Mouse (Mus musculus): Measurements from ENCODE around the gene Romo1. TPM values are rescaled to one million over a fixed set of nuclear protein-coding genes. Genes with fewer than 3 reads are reported as not detected.

Gene Romo1
- 10 to 100 TPM; 44.4 to 51.7 TPM for total RNA-seq (2023)

DNA sequence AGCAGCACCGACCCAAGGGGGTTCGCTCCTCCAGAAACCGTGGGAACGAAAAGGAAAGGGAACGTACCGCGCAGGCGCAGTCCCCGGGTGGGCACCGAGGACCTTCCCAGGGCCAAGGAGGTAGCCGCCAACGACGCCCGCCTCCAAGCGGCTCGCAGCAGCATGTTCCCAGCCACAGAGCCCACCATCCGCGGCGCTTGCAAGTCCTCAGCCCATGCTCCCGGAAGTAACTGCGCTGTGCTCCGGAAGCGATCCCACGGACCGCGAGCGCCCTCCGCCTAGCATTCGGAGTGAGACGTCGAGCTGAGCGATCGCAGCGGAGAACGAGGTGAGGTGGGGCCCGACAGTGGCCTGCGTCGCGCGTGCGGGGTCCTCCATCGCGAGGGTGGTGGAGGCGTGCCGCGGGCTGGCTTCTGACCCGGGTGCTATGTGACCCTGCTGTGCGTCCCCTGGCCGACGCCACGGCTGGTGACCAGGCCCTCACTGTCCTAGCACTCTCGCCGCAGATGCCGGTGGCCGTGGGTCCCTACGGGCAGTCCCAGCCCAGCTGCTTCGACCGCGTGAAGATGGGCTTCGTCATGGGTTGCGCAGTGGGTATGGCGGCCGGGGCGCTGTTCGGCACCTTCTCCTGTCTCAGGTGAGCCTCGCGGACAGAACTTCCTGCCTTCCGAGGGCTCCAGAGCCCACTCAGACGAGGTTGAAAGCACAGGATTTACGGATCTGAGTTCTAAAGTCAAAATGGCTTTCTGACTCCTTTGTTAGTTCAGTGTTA lies at the start of gene Romo1, which contains the start of gene Nfs1:
Romo1 (plus strand) TSS at position 87 of the 772 bp plus-strand sequence.
Nfs1 (minus strand) TSS at position 234 of the 772 bp plus-strand sequence.

DNA sequence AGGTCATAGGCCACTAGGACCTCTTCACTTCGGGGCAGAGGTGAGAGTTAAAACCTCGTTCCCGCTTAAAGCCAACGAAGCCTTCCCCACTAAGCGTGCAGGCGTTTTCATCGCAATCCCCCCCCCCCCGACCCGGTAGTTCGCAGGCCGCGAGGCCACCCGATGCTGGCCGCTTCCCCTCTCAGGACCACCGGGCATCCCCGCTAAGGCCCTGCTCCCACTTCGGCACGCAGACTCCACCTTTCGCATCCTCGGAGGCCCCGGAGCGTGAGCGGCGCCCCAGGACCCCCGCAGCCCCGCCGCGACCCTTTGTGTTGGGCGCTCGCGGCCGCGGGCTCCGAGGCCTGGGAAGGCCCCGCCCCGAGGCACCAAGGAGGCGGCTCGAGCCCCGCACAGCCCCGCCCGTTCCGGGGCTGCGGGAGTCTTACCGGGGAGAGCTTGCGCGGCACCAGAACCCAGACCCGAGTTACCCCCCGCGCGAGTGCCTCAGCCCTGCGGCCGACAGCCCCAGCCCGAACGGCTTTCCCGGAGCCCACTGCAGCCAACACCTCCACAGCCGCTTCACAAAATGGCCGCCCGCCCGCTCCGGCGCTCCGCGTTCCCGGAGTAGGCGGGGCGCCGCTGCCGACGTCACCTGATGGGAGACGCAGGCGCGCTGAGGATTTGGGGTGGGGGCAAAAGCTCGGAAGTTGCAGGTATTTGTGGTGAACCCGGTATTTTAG lies 32.3 kb upstream of the Romo1 start, which contains the start of the genes Cpne1 and Rbm12:
Cpne1 (minus strand) TSS at position 608 of the 722 bp plus-strand sequence.
Rbm12 (minus strand) TSS at position 621 of the 722 bp plus-strand sequence.

GRCm38 (mm10) chr2:156126992-156127391 lies 16.8 kb upstream of the Romo1 start, which contains the start of gene Gm28036:
Gene Gm28036 (minus strand): TSS chr2:156127092.

GRCm38 (mm10) chr2:156180094-156180821 lies 36.4 kb downstream of the Romo1 start, which contains the start of gene Rbm39:
Gene Rbm39 (minus strand): TSS chr2:156180238.

Other genes starting within 250 kb of the Romo1 start
- 10 to 100 TPM; 13.0 to 17.1 TPM for gene Uqcc1, start 213.7 kb upstream of the Romo1 start, total RNA-seq (2023)
- not detected for gene Gm15557, start 203.3 kb upstream of the Romo1 start, total RNA-seq (2023)
- gene Gdf5, start 198.7 kb upstream of the Romo1 start, total RNA-seq (2023) = not detected
- gene Cep250, start 187.6 kb upstream of the Romo1 start, total RNA-seq (2023) = 10 to 100 TPM; 58.0 to 65.1 TPM
- gene 6430550D23Rik, start 136.1 kb upstream of the Romo1 start, total RNA-seq (2023) = under 1 TPM; 0.42 to 0.55 TPM
- 10 to 100 TPM; 62.0 to 62.6 TPM for gene Ergic3, start 136.0 kb upstream of the Romo1 start, total RNA-seq (2023)
- gene Fer1l4, start 91.1 kb upstream of the Romo1 start, total RNA-seq (2023) = not detected
- gene Spag4, start 78.9 kb upstream of the Romo1 start, total RNA-seq (2023) = under 1 TPM; 0.33 to 0.42 TPM
- 10 to 100 TPM; 71.3 to 80.9 TPM for gene Cpne1, start 32.1 kb upstream of the Romo1 start, total RNA-seq (2023)
- gene Rbm12, start 32.1 kb upstream of the Romo1 start, total RNA-seq (2023) = 10 to 100 TPM; 26.7 to 30.4 TPM
- gene Gm28036, start 16.9 kb upstream of the Romo1 start, total RNA-seq (2023) = 10 to 100 TPM; 16.8 to 17.4 TPM
- gene Nfs1, start 147 bp downstream of the Romo1 start, total RNA-seq (2023) = 10 to 100 TPM; 16.4 to 19.5 TPM
- gene Rbm39, start 36.2 kb downstream of the Romo1 start, total RNA-seq (2023) = 1,000 to 10,000 TPM in 1 of 2 experiments, 100 to 1,000 TPM in 1; 884 to 1,046 TPM
- gene Phf20, start 52.4 kb downstream of the Romo1 start, total RNA-seq (2023) = 10 to 100 TPM; 20.5 to 22.4 TPM
- 1 to 10 TPM; 8.9 to 9.2 TPM for gene Cnbd2, start 168.3 kb downstream of the Romo1 start, total RNA-seq (2023)
- 100 to 1,000 TPM; 131 to 132 TPM for gene Scand1, start 168.7 kb downstream of the Romo1 start, total RNA-seq (2023)

All from neutrophil, adult 83 days (primary cell).